Mouse (Mus musculus) spleen, adult 10 weeks (tissue): ENCODE results near the gene Tcf3. TPM values are rescaled to one million over a fixed set of nuclear protein-coding genes. Genes with fewer than 3 reads are reported as not detected.

Source experiments
- polyA plus RNA-seq: library from polyadenylated mRNA; stranded (reverse); fragments of 350-450 nt; fragmentation: Illumina TruSeq; extraction: RNeasy Lipid Tissue Mini Kit (QIAGEN cat#74804); gene quantifications from one replicate; pipeline ENCODE4 v1.2.3, GENCODE M21; 2015; ENCODE audit warnings: low replicate concordance; ENCODE audit not compliant: insufficient read depth

The Tcf3 gene
- 22.1 TPM for polyA plus RNA-seq

DNA sequence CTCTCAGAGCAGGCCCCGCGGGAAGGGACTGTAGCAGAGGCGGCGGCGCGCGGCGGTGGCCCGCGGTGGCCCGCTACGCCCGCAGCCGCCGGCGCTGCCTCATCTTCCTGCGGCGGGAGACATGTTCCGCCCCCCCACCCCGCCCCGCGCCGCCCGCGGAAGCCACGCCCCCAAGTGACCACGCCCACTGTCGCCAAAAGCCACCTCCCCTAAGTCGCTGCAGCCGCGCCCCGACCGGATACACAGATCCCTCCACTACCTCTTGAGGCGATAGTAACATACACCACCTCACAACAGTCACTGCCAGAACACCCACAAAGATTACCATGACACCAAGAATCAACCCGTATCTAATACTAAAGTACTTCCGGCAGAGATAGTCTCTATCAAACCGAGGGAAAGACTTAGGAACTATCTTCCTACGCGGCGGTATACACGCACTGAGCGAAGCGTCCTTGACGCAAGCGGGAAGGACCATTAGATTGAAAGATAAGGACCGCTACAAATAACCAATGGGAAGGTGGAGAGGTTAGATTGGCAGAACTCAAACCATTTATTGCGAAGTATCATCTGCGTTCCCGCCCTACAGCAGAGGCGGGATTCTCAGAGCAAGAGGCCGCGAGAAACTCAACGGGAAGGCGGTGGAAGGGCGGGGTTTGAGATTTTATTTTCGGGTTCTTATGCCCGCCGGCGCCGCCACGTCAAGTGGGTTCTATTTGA is at the start of gene Tcf3:
Gene Tcf3, minus strand, starts transcription at position 135 of the 720 bp plus-strand sequence.

DNA sequence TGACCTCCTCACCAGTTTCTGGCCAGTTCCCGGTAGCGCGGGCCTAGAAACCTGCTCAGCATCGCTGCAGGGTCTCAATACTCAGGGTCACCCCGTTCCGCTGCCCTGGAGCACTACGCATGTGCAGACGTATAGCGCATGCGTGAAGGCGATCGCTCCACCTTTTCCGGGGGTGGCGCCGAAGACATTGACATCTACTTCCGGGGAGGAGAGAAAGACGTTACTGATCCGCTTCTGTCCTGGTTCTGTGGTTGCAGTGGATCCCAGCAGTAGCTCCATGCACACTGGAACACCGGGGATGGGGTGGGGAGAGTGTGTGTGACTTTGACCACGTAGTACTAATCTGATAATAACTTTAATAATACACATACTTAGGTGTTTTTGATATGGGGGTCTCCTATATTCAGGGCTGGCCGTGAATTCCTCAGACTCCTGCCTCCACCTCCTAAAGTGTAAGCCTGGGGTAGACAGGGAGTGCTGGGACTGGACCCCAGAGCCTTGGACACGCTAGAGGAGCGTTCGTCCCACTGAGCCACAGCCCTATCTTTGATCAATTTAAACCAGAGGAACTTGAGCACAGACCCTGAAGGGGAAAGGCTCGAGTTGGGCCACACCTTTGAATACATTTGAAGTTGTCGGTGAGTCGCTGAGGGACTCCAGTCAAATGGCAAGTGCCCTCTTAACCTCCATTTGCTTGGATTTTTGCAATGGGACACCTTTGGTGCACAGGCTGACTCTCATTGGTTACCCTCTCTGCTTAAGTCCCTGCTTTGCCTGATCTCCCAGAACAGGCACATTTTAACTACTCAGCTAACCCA is 26.6 kb downstream of the Tcf3 start, which contains the start of gene Uqcr11:
Gene Uqcr11, minus strand, starts transcription at position 147 of the 818 bp plus-strand sequence.

DNA sequence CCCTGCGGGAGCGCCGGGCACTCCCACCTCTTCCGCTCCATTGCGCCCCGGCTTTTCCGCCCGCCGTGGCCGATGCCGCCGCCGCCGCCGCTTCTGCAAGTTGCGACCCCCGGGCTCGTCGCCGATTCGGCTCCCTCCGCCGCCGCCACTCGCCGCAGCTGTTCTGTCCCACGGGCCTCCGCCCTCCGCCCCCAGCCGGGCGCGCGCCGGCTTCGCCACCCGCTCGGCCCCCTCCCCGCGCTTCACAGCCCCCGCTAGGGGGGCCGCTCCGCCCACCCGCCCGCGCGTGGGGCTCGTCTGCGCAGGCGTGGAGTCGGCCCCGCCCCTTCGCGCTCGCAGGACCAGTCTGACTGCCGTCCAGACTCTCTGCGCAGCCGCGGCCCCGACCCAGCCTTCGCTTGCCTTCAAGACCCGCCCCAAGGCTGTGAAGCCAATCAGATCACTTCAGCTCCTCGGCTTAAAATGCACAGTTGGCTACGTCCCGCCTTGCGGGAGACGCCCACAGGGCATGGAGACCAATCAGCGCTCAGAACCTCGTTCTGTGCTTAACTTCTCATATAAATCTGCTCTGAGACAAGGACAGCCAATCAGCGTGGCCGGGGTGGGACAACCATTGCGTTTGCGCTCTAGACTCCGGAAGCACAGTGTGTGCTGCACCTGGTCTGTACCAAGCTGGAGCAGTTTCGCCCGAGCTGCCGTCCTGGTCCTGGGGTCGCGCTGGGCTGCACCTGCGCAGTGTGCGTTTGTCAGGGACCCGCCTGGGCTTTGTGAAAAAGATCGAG is 34.1 kb downstream of the Tcf3 start, which contains the start of gene Mbd3:
Gene Mbd3, minus strand, starts transcription at position 360 of the 782 bp plus-strand sequence.

DNA sequence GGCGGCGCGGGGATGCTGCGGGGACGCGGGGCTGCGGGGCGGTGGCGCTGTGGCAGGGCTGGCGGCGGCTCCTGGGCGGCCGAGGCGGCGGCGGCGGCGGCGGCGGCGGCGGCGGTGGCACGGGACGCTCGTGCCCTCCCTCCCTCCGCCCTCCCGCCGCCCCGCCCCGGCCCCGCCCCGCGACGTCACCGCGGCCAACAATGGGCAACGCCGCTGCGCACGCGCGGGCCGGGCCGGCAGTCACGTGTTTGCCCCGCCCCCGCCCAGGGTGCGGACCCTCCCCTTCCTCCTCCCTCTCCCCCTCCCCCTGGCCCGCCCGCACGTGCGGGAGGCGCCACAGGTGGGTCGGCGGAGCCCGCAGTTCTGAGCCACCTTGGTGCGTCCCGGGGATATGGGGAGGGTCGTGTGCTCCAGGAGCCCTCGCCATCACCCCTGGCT is 45.9 kb downstream of the Tcf3 start, which contains the start of gene Mex3d:
Gene Mex3d, minus strand, starts transcription at position 138 of the 438 bp plus-strand sequence.

Other genes with a start within 250 kb of the Tcf3 start
- gene Mum1, start 207.2 kb downstream of the Tcf3 start, polyA plus RNA-seq: 40.2 TPM
- gene Ndufs7, start 184.5 kb downstream of the Tcf3 start, polyA plus RNA-seq: 17.1 TPM
- gene Gamt, start 172.6 kb downstream of the Tcf3 start, polyA plus RNA-seq: 2.3 TPM
- gene Dazap1, start 172.2 kb downstream of the Tcf3 start, polyA plus RNA-seq: 74.8 TPM
- gene Rps15, start 141.2 kb downstream of the Tcf3 start, polyA plus RNA-seq: 623 TPM
- 0.76 TPM for gene Apc2, start 137.7 kb downstream of the Tcf3 start, polyA plus RNA-seq
- 11.8 TPM for gene 2310011J03Rik, start 113.1 kb downstream of the Tcf3 start, polyA plus RNA-seq
- gene Pcsk4, start 104.1 kb downstream of the Tcf3 start, polyA plus RNA-seq: 0.41 TPM
- gene Reep6, start 103.7 kb downstream of the Tcf3 start, polyA plus RNA-seq: 0.26 TPM
- gene Adamtsl5, start 85.2 kb downstream of the Tcf3 start, polyA plus RNA-seq: 2.1 TPM
- gene Plk5, start 77.2 kb downstream of the Tcf3 start, polyA plus RNA-seq: not detected
- 4.6 TPM for gene Mex3d, start 46.0 kb downstream of the Tcf3 start, polyA plus RNA-seq
- gene Mbd3, start 34.1 kb downstream of the Tcf3 start, polyA plus RNA-seq: 18.0 TPM
- gene Uqcr11, start 26.8 kb downstream of the Tcf3 start, polyA plus RNA-seq: 11.5 TPM
- not detected for gene Onecut3, start 61.2 kb upstream of the Tcf3 start, polyA plus RNA-seq
- not detected for gene Atp8b3, start 105.5 kb upstream of the Tcf3 start, polyA plus RNA-seq
- 10.1 TPM for gene Rexo1, start 127.9 kb upstream of the Tcf3 start, polyA plus RNA-seq
- gene Klf16, start 143.7 kb upstream of the Tcf3 start, polyA plus RNA-seq: 11.6 TPM
- gene Abhd17a, start 156.7 kb upstream of the Tcf3 start, polyA plus RNA-seq: 5.6 TPM
- 20.6 TPM for gene Scamp4, start 169.2 kb upstream of the Tcf3 start, polyA plus RNA-seq
- gene Adat3, start 169.2 kb upstream of the Tcf3 start, polyA plus RNA-seq: not detected
- 0.93 TPM for gene Gm49322, start 172.4 kb upstream of the Tcf3 start, polyA plus RNA-seq
- gene Csnk1g2, start 189.2 kb upstream of the Tcf3 start, polyA plus RNA-seq: 21.2 TPM
- gene Btbd2, start 223.4 kb upstream of the Tcf3 start, polyA plus RNA-seq: 4.3 TPM
- gene Mknk2, start 244.5 kb upstream of the Tcf3 start, polyA plus RNA-seq: 81.5 TPM